Mouse (Mus musculus) midbrain, embryonic 10.5 days (tissue): Measurements from ENCODE around the gene Fxn. TPM values are rescaled to one million over a fixed set of nuclear protein-coding genes. Genes with fewer than 3 reads are reported as not detected.

Source experiments
- DNase-seq: peaks from one replicate; pipeline ENCODE4 v3.0.0-alpha.2; 2017; ENCODE audit warnings: low spot score
- H3K27ac ChIP-seq: fragments of 300-500 bp; sonication (generic); replicated peaks from 2 replicates; pipeline ENCODE4 v1.5.1; 2016; ENCODE audit warnings: mild to moderate bottlenecking
- H3K27me3 ChIP-seq: fragments of 300-500 bp; sonication (generic); 2 replicates; pipeline ENCODE4 v1.6.1; 2016; ENCODE audit warnings: low read depth, mild to moderate bottlenecking; ENCODE audit not compliant: poor library complexity, severe bottlenecking
- H3K36me3 ChIP-seq: fragments of 300-500 bp; sonication (generic); 2 replicates; pipeline ENCODE4 v1.6.1; 2016; ENCODE audit warnings: mild to moderate bottlenecking, moderate library complexity
- H3K4me1 ChIP-seq: fragments of 300-500 bp; sonication (generic); 2 replicates; pipeline ENCODE4 v1.6.1; 2016
- H3K4me3 ChIP-seq: fragments of 300-500 bp; sonication (generic); 2 replicates; pipeline ENCODE4 v1.5.1; 2016; ENCODE audit warnings: mild to moderate bottlenecking, moderate library complexity
- H3K9me3 ChIP-seq: fragments of 300-500 bp; sonication (generic); replicated peaks from 2 replicates; pipeline ENCODE4 v1.6.1; 2016; ENCODE audit warnings: mild to moderate bottlenecking
- WGBS: fragments of 180-500 bp; shearing (Covaris S2); methylation state at CpG from one replicate; pipeline ENCODE4 v1.1.7; 2016; 5-methylcytosine and 5-hydroxymethylcytosine counted together
- polyA plus RNA-seq: library from polyadenylated mRNA; unstranded; fragments of >200 nt; fragmentation: Nextera tagmentation; extraction: Ambion mirVana; gene quantifications from 2 replicates; pipeline ENCODE4 v1.2.1, GENCODE M21; 2016

Gene Fxn
- polyA plus RNA-seq, 1 experiment from 2014 or later, result 55.9 TPM

GRCm38 (mm10) chr19:24314676-24315075 is 34.3 kb upstream of the Fxn start:
- no peak for DNase-seq
- no peak overlapping the region for H3K4me3 ChIP-seq
- H3K27me3 ChIP-seq, result no peaks in the 10 kb centered on the region
- H3K4me1 ChIP-seq, result peaks cover 31% of the 10 kb centered on the region
- no peaks in the 10 kb centered on the region for H3K9me3 ChIP-seq
- 94% methylated on average over 11 of the region's 11 CpGs for WGBS
- no peaks in the 10 kb centered on the region for H3K36me3 ChIP-seq
- H3K27ac ChIP-seq, result no peak overlapping the region

GRCm38 (mm10) chr19:24312556-24313342 is 32.3 kb upstream of the Fxn start:
- no peak overlapping the region for H3K4me3 ChIP-seq
- WGBS, result 66% methylated on average over 12 of the region's 12 CpGs
- no peaks in the 10 kb centered on the region for H3K27me3 ChIP-seq
- peak; percentile 26 for DNase-seq
- H3K4me1 ChIP-seq, result peaks cover 38% of the 10 kb centered on the region
- H3K36me3 ChIP-seq, result no peaks in the 10 kb centered on the region
- no peaks in the 10 kb centered on the region for H3K9me3 ChIP-seq
- no peak overlapping the region for H3K27ac ChIP-seq

DNA sequence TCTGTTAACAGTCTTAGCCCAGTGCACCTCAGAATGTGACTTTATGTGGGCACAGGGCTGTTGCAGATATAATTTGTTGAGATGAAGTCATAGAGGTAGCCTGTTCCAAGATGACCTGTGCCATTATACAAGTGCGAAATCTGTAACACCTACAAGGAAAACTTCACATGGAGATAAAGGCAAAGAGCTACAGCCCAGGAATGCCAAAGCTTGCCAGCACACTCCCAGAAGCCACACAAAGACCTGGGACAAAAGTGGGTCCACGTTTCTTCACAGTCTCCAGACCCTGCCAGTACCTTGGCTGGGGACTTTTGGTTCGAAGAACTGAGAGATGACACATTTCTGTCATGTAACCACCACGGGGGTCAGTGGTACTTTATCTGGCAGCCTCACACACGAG is 31.6 kb upstream of the Fxn start:
- Histone ChIP-seq H3K36me3 (no peaks in the 10 kb centered on the region), H3K4me3 (no peak overlapping the region), H3K27me3 (no peaks in the 10 kb centered on the region), H3K27ac (no peak overlapping the region), H3K9me3 (no peaks in the 10 kb centered on the region), H3K4me1 (peaks cover 40% of the 10 kb centered on the region)
- DNase-seq, result no peak
- WGBS, result 83% methylated on average over 5 of the region's 5 CpGs

DNA sequence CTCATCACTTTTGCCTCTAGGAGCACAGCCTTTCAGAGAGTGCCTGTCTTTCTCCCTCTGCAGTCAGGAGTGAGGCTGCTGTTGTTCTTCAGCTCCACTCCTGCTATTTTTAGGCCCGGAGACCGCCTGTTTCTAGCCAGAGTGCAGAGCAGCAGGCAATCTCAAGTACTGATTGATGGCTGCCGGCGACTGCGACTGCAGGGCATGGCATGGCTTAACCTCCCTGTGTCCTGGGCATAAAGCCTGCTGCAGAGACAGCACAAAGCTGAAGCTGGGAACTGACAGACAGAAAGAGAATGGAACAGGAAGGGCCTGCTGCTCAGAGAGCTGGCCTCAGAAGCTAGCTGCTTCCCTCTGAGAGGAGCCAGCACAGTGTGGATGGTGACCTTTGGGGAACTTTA is 27.9 kb upstream of the Fxn start:
- Histone ChIP-seq H3K36me3 (no peaks in the 10 kb centered on the region), H3K27ac (peak overlapping the region; percentile 77), H3K4me3 (no peak overlapping the region), H3K4me1 (peaks cover 23% of the 10 kb centered on the region), H3K9me3 (no peaks in the 10 kb centered on the region), H3K27me3 (peaks cover 7% of the 10 kb centered on the region; the same call in 1 of the 2 replicates)
- 16% methylated on average over 5 of the region's 5 CpGs for WGBS
- DNase-seq, result peak; percentile 49

GRCm38 (mm10) chr19:24307271-24308221 is 27.1 kb upstream of the Fxn start:
- no peak overlapping the region for H3K4me3 ChIP-seq
- 74% methylated on average over 13 of the region's 13 CpGs for WGBS
- no peaks in the 10 kb centered on the region for H3K36me3 ChIP-seq
- DNase-seq, result no peak
- peaks cover 24% of the 10 kb centered on the region for H3K4me1 ChIP-seq
- H3K9me3 ChIP-seq, result no peaks in the 10 kb centered on the region
- peak overlapping the region; percentile 77 for H3K27ac ChIP-seq
- H3K27me3 ChIP-seq, result peaks cover 10% of the 10 kb centered on the region; the same call in 1 of the 2 replicates

DNA sequence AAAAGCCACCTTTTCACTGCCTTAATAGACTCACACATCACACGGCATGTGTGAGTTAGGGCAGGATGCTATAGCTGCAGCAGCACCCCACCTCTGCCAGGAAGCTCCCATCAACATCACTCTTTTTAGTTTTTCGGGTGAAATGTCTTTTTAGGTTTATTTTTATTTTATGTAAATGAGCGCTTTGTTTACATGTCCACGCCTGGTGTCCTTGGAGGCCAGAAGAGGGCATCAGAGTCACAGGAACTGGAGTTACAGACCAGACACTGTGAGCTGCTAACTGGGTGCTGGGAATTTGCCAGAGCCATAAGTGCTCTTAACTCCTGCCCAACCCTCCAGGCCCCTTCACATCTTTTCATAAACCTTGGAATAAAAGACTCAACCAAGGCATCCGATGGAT is 25.9 kb upstream of the Fxn start:
- Histone ChIP-seq H3K36me3 (no peaks in the 10 kb centered on the region), H3K27ac (no peak overlapping the region), H3K9me3 (no peaks in the 10 kb centered on the region), H3K27me3 (peaks cover 10% of the 10 kb centered on the region; the same call in 1 of the 2 replicates), H3K4me3 (no peak overlapping the region), H3K4me1 (peaks cover 35% of the 10 kb centered on the region)
- no peak for DNase-seq
- WGBS, result 89% methylated on average over 5 of the region's 5 CpGs

DNA sequence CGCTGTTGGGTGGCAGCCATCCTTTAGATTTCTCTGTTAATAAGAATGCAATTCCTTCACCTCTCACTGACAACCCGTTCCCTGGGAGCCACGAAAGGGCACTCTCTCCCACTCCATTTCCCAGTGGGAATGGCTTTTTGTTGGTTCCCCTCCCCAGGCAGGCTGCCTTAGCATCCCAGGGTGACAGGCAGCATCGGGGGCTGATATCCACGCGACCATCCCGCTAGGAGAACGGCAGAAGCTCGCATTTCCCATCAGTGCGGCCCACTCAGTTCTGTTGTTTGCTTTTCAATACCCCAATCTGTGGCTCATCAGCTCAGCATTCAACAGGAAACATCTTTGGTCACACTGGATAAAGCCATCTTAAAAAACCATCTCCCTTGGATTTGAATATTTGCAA is 21.8 kb upstream of the Fxn start:
- WGBS, result 48% methylated on average over 10 of the region's 10 CpGs
- Histone ChIP-seq H3K4me3 (no peak overlapping the region), H3K9me3 (no peaks in the 10 kb centered on the region), H3K36me3 (no peaks in the 10 kb centered on the region), H3K27me3 (peaks cover 10% of the 10 kb centered on the region; the same call in 1 of the 2 replicates), H3K4me1 (peaks cover 31% of the 10 kb centered on the region), H3K27ac (no peak overlapping the region)
- no peak for DNase-seq

DNA sequence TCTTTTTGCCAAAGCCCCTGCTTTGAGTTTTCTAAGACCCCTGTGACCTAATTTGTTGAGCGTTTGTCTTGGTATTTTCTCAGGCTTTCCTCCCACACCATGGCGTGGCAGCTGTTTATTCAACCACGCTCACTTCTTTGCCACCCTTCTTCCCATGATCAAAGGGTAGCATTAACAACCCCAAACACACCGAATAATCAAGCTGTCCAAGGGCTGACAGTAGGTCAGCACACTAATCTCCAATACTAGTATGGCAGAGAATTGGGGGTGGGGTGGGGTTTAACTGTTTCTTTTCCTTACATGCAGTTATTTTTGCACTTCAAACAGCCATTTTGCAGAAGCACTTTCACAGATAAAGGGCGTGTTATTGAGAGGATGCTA is 21.4 kb upstream of the Fxn start:
- 17% methylated on average over 5 of the region's 5 CpGs for WGBS
- Histone ChIP-seq H3K4me1 (peaks cover 31% of the 10 kb centered on the region), H3K9me3 (no peaks in the 10 kb centered on the region), H3K36me3 (no peaks in the 10 kb centered on the region), H3K4me3 (0 out of 2 replicates have a peak overlapping the region, but pooled peaks have one; percentile 44), H3K27me3 (peaks cover 10% of the 10 kb centered on the region; the same call in 1 of the 2 replicates), H3K27ac (peak overlapping the region; percentile 38; the same call in 1 of the 2 replicates)
- DNase-seq, result no peak

GRCm38 (mm10) chr19:24300994-24301767 is 20.8 kb upstream of the Fxn start:
- H3K27ac ChIP-seq, result peak overlapping the region; percentile 68
- peak overlapping the region; percentile 44 for H3K4me3 ChIP-seq
- peaks cover 10% of the 10 kb centered on the region; the same call in 1 of the 2 replicates for H3K27me3 ChIP-seq
- peak; percentile 81 for DNase-seq
- 5% methylated on average over 9 of the region's 9 CpGs for WGBS
- H3K9me3 ChIP-seq, result no peaks in the 10 kb centered on the region
- no peaks in the 10 kb centered on the region for H3K36me3 ChIP-seq
- peaks cover 31% of the 10 kb centered on the region for H3K4me1 ChIP-seq

- WGBS, result 87% methylated on average over 5 of the region's 5 CpGs
- Histone ChIP-seq H3K4me3 (no peak overlapping the region), H3K27me3 (no peaks in the 10 kb centered on the region), H3K9me3 (no peaks in the 10 kb centered on the region), H3K36me3 (no peaks in the 10 kb centered on the region), H3K27ac (no peak overlapping the region), H3K4me1 (no peaks in the 10 kb centered on the region)
- DNase-seq, result no peak
Measured at GRCm38 (mm10) chr19:24293537-24293936, 13.1 kb upstream of the Fxn start.

- Histone ChIP-seq H3K27ac (no peak overlapping the region), H3K4me3 (no peak overlapping the region), H3K36me3 (no peaks in the 10 kb centered on the region), H3K9me3 (no peaks in the 10 kb centered on the region), H3K27me3 (no peaks in the 10 kb centered on the region), H3K4me1 (peaks cover 7% of the 10 kb centered on the region)
- WGBS, result 60% methylated on average over 4 of the region's 4 CpGs
- DNase-seq, result peak; percentile 45
Measured at GRCm38 (mm10) chr19:24284187-24284586, 3.8 kb upstream of the Fxn start.

- Histone ChIP-seq H3K36me3 (peaks cover 10% of the 10 kb centered on the region), H3K9me3 (no peaks in the 10 kb centered on the region), H3K27me3 (no peaks in the 10 kb centered on the region), H3K4me3 (peak overlapping the region; percentile 72), H3K27ac (no peak overlapping the region), H3K4me1 (peaks cover 12% of the 10 kb centered on the region)
- DNase-seq, result no peak
- WGBS, result 76% methylated on average over 7 of the region's 7 CpGs
Measured at GRCm38 (mm10) chr19:24281288-24281980, 1.0 kb upstream of the Fxn start.
